Mouse (Mus musculus) gastrocnemius, postnatal 10 days (tissue): ENCODE data around the gene Cdh18. TPM values are rescaled to one million over a fixed set of nuclear protein-coding genes. Genes with fewer than 3 reads are reported as not detected.
"Not testable (repeated sequence)": the region's sequence is repeated elsewhere in the genome, so short reads cannot be mapped to it uniquely, and the experiment has no call there.

Experiments used
- DNase-seq: peaks from one replicate; pipeline ENCODE4 v3.0.0; 2021; ENCODE audit warnings: mixed read lengths
- total RNA-seq, 2 experiments: library from RNA; stranded (reverse); gene quantifications; 2 replicates each; pipeline ENCODE4 v1.2.3; 2021

Gene Cdh18
- total RNA-seq, 2 experiments from 2014 or later, result 0.21 to 0.45 TPM

DNA sequence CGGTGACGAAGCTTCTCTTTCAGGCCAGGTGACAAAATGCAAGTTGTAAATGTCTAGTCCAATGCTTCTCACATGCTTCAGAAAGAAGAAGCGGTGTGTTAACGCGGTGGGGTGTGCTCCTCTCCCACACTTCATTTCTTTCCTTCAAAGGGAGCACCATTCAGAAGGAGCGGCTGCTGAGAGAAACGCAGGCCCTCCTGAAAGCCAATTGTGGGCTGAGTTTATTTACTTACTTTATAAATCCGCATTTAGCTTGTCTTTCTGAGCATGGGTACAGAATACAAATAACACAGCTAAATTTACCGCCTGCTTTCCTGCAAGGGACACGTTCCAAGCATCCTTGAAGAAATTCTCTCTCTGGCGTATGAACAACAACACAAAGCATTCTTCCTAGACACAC, 420.6 kb downstream of the Cdh18 start:
- DNase-seq, result no peak

DNA sequence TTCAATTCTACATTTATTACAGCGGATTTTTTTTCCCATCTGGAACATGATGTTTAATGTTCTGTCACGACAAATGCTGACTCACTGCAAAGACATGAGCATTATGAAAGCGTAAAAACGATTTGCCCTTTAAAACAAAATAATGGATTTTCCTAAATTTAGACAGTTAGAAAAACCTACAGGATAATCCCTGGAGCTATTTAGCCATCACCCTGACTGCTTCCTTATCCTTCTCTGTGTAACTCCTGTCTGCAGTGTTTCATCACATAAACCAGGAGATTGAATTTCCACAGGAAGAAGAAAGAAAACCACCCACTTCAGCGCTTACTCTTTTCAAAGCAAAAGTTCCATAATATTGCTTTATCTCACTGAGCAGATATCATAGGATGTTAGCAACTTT, 431.3 kb downstream of the Cdh18 start:
- no peak for DNase-seq

DNA sequence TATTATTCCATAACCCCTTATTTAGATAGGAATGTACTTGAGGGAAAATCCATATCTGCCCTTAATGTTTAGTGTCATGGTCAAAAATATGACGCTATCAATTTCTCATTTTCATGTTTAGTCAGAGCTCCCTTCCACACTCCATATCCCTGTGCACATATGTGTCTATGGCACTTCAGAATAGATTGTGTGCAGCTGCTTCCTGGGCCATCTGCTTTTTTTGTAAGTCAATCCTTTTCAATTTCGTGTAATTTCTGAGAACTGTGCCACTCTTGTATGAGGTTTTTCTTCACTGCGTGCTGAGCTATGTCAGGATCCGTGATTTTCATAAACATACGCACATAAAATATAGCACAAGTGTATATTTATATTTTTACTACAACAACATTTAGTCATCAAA, 435.8 kb downstream of the Cdh18 start:
- no peak for DNase-seq

DNA sequence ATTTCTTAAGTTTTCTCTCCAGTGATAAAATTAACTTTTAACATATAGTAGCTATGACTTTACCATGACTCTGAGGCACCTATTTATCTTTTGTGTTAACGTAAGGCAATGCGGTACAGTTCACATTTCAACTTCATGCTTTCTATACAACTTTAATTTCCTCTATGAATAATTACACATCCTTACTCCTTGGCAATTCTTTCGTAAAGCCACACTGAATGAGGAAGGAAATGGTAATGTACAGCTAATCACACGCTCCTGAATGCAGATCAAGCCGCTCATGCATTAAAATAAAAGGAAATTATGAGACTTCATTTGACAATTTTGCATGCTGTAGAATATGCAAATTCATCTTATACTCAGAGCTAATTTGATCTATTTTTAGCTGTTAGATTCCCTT, 467.9 kb downstream of the Cdh18 start:
- no peak for DNase-seq

GRCm38 (mm10) chr15:23021151-23021550, 472.3 kb downstream of the Cdh18 start:
- no peak for DNase-seq

DNA sequence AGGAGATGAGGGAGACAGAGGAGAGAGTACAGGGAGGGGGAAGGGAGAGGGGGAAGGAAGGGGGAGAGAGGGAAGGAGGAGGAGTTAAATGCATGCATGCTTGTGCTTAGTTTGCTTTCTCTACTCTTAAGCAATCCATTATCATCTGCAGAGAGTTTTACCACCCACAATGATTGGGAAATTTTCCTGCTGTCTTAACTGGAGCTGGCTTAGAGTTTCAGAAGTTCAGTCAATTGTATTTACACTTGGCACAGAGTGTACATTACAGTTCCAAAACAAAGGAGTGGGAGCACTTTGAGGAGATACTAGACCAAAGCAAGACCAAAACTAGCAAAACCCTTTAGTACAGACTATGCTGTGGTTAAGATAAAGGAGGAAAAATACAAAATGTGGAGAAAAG, 473.8 kb downstream of the Cdh18 start:
- DNase-seq, result no peak

GRCm38 (mm10) chr15:23035551-23036207, 486.9 kb downstream of the Cdh18 start:
- DNase-seq, result no peak

GRCm38 (mm10) chr15:23036208-23037065, 487.6 kb downstream of the Cdh18 start:
- DNase-seq, result peak; percentile 51

GRCm38 (mm10) chr15:23037561-23037960, 488.7 kb downstream of the Cdh18 start:
- no peak for DNase-seq

DNA sequence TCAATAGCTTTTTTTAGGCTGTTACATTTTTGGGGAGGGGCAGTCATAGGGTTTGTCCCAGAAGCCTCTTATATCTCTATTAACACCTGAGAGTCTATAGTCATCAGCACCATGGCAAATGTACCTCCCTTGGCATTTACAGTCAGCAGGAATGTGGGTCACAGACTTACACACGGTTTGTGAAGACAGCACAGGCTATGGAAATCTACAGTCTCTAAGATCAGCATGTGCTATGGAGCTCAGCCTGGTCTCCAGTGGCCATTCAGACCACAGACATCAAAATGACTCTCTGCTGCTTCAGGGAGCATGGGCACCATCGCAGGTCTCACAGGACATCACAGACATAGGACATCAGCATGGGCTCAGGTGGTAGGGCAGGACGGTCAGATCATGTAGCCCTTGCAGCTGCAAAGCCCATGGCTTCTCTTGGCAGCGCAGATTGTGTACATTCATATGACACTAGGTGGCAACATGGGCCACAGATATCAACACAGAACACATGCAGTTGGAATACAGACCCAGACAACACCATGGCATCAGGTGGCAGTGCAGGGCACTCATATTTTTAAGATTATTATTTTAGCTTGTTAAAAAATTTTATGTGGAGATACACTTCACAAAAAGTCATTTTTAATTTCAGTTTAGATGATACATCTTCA, 497.4 kb downstream of the Cdh18 start:
- no peak for DNase-seq

- no peak for DNase-seq
Observed at GRCm38 (mm10) chr15:23052006-23052405, 503.2 kb downstream of the Cdh18 start.

DNA sequence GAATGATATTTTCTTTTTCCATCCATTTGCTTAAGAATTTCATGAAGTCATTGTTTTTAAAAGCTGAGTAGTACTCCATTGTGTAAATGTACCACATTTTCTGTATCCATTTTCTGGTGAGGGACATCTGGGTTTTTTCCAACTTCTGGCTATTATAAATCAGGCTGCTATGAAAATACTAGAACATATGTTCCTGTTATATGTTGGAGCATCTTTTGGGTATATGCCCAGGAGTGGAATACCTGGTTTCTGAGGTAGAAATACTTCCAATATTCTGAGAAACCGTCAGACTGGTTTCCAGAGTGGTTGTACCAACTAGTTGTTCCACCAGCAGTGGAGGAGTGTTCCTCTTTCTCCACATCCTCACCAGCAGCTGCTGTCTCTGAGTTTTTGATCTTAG, 536.5 kb downstream of the Cdh18 start:
- not testable (repeated sequence) for DNase-seq

DNA sequence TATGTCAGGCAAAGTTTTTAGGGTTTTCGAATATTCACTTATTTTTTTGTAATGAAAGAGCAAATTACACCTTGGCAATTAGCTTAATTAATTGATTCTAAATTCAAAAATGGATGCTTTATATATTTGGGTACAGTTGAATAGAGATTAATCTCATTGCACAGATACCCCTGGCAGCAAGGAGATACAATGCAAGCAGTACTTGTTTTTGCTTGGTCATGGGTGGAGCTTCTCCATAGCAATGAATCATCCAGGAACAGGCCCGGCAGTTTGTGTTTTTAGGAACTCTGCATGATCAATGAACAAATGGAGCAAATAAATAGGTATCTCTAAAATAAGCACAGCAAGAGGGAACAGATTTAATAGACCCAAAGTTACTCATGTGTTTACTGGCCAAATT, 538.7 kb downstream of the Cdh18 start:
- DNase-seq, result no peak

GRCm38 (mm10) chr15:23096601-23097000, 547.8 kb downstream of the Cdh18 start:
- DNase-seq, result no peak

DNA sequence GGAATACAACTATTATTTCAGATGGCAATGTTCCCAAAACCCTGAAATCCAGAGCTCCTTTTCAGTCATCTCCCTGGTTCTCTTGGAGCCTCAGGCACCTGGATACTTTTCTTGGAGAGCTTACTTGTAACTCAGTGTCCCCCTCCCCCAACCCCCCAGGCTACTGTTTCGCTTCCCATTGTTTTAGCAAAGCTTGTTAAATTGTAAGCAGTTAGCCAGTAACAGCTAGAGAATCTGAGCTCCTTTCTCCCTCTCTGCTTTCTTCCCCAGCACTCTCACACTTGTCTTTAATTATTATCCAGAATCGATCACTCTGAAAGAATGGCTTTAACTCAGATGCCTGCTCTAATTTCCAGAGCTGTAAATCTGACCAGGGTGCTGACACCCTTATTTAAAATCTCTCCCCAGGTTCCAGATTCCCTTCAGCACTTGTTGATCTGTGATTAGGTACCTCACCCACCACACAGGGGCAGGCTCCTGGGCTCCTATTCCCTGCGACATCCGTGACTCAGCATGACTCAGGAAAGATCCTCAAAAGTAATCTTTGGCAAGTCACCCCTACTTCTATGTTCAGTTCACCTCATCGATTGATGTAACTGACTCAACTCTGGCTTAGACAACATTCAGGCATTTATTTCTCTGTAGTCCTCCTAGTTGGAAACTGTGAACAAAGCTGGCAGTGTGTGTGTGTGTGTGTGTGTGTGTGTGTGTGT, 556.0 kb downstream of the Cdh18 start:
- no peak for DNase-seq

GRCm38 (mm10) chr15:23134950-23135715, 586.3 kb downstream of the Cdh18 start:
- no peak for DNase-seq

DNA sequence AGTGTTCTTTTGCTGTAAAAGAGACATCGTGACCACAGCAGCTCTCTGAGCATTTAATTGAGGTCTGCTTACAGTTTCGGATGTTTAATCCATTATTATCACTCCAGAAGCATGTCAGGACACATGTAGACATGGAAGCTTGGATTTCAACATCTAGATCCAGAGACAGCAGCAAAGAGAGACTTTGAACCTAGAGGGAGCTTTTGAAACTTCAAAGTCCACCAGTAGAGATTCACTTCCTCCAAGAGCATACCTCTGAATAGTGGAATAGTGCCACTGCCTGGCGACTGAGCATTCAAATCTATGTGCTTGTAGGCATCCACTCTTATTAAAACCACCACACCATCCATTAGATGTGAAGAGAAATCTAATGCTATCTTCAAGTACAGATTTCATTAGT, 588.1 kb downstream of the Cdh18 start:
- no peak for DNase-seq

GRCm38 (mm10) chr15:23142907-23143306, 594.1 kb downstream of the Cdh18 start:
- not testable (repeated sequence) for DNase-seq

DNA sequence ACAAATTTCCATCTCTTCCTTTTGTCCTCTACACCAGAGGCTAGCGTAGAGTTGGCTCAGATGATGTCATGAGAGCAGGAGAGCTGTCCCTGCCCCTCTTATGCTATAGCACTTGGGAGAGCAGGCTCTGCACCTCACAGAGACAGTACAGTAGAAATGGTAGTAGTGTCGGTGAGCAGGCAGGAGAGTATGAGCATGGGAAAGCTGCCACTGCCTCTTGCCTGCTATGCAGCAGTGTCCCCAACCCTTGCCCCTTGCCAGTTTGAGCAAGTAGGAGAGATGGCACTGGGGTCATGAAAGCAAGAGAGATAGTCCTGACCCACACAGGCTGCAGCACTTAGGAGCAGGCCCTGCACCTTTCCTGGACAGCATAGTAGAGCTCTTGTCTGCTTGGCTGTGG, 607.1 kb downstream of the Cdh18 start:
- DNase-seq, result no peak

DNA sequence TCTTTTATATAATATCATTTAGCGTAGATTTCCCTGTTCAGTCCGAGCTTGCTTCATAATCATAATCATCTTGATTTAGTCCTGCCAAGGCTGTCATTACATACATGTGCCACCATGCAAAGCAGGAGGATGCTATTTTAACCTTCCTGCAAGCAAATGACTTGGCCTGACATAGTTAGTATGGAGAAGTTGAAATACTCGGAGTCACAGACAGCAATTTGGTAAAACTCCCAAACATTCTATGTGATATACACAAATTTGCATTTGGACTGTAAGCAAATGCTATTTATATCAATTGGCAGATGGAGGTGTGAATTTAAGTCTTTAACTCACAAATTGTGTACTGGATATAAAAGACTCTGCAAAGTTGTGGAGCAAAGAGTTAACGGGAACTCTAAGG, 616.0 kb downstream of the Cdh18 start:
- DNase-seq, result no peak

- DNase-seq, result no peak
Observed at GRCm38 (mm10) chr15:23174623-23175022, 625.8 kb downstream of the Cdh18 start.

GRCm38 (mm10) chr15:23212068-23212467, 663.2 kb downstream of the Cdh18 start:
- DNase-seq, result no peak
